Mouse (Mus musculus) bone marrow macrophage, adult 2 months (primary cell): ENCODE measurements at regions not wholly inside any gene's neighbourhood (a gene's known extent, or its start where the extent isn't known, plus 50 kb on each side); places are given as distances from the start of the nearest gene placed in this dataset.

Experiments
- H3K27ac ChIP-seq: 2 replicates; pipeline ENCODE4 v1.5.1; 2012; ENCODE audit warnings: low read depth, low read length; ENCODE audit not compliant: insufficient read depth
- H3K4me1 ChIP-seq: 2 replicates; pipeline ENCODE4 v1.6.1; 2012; ENCODE audit warnings: low read length; ENCODE audit not compliant: control insufficient read depth, insufficient read depth
- H3K4me3 ChIP-seq: 2 replicates; pipeline ENCODE4 v1.5.1; 2012; ENCODE audit warnings: mild to moderate bottlenecking, low read length, moderate library complexity; ENCODE audit not compliant: insufficient read depth
- CTCF ChIP-seq: IDR thresholded peaks from 2 replicates; pipeline ENCODE4 v1.5.1; 2012; ENCODE audit warnings: low read depth, mild to moderate bottlenecking, low read length, moderate library complexity
- POLR2A ChIP-seq: IDR thresholded peaks from 2 replicates; pipeline ENCODE4 v1.6.1; 2012; ENCODE audit warnings: mild to moderate bottlenecking, low read depth, low read length, borderline replicate concordance

- H3K4me3 ChIP-seq, result no peak overlapping the region
- no peak for TF ChIP-seq CTCF
- TF ChIP-seq POLR2A, result no peak
- H3K27ac ChIP-seq, result no peak overlapping the region
These were observed 195.0 kb downstream of the Tshz3 start for GRCm38 (mm10) chr7:36892776-36893500.

GRCm38 (mm10) chr7:36896339-36896738 lies 198.4 kb downstream of the Tshz3 start:
- Histone ChIP-seq H3K27ac (no peak overlapping the region), H3K4me3 (no peak overlapping the region), H3K4me1 (no peaks in the 10 kb centered on the region)
- TF ChIP-seq CTCF (no peak), POLR2A (no peak)

More at GRCm38 (mm10) chr7:36892776-36893500, 195.0 kb downstream of the Tshz3 start:
- H3K4me1 ChIP-seq, result no peaks in the 10 kb centered on the region

GRCm38 (mm10) chr7:36901537-36901936 lies 203.6 kb downstream of the Tshz3 start:
- no peak overlapping the region for H3K27ac ChIP-seq
- no peak for TF ChIP-seq CTCF
- no peak for TF ChIP-seq POLR2A
- no peaks in the 10 kb centered on the region for H3K4me1 ChIP-seq
- no peak overlapping the region for H3K4me3 ChIP-seq

GRCm38 (mm10) chr7:36913304-36913703 lies 215.4 kb downstream of the Tshz3 start:
- H3K4me1 ChIP-seq, result no peaks in the 10 kb centered on the region
- no peak overlapping the region for H3K27ac ChIP-seq
- H3K4me3 ChIP-seq, result no peak overlapping the region
- TF ChIP-seq POLR2A (no peak), CTCF (no peak)

- TF ChIP-seq CTCF (no peak), POLR2A (no peak)
- Histone ChIP-seq H3K4me1 (no peaks in the 10 kb centered on the region), H3K27ac (no peak overlapping the region), H3K4me3 (no peak overlapping the region)
These were observed 216.3 kb downstream of the Tshz3 start for GRCm38 (mm10) chr7:36914261-36914660.

- H3K27ac ChIP-seq, result no peak overlapping the region
- TF ChIP-seq CTCF (no peak), POLR2A (no peak)
- H3K4me3 ChIP-seq, result no peak overlapping the region
- no peaks in the 10 kb centered on the region for H3K4me1 ChIP-seq
These were observed 217.3 kb downstream of the Tshz3 start for GRCm38 (mm10) chr7:36915171-36915570.

- H3K4me1 ChIP-seq, result no peaks in the 10 kb centered on the region
- TF ChIP-seq CTCF (no peak), POLR2A (no peak)
These were observed 219.1 kb downstream of the Tshz3 start for GRCm38 (mm10) chr7:36917011-36917410.

GRCm38 (mm10) chr7:36919413-36919812 lies 221.5 kb downstream of the Tshz3 start:
- H3K27ac ChIP-seq, result no peak overlapping the region
- TF ChIP-seq POLR2A (no peak), CTCF (no peak)
- no peak overlapping the region for H3K4me3 ChIP-seq
- no peaks in the 10 kb centered on the region for H3K4me1 ChIP-seq

More at GRCm38 (mm10) chr7:36917011-36917410, 219.1 kb downstream of the Tshz3 start:
- no peak overlapping the region for H3K4me3 ChIP-seq
- H3K27ac ChIP-seq, result no peak overlapping the region

GRCm38 (mm10) chr7:36921003-36921402 lies 223.1 kb downstream of the Tshz3 start:
- H3K27ac ChIP-seq, result no peak overlapping the region
- H3K4me1 ChIP-seq, result no peaks in the 10 kb centered on the region
- H3K4me3 ChIP-seq, result no peak overlapping the region
- TF ChIP-seq POLR2A (no peak), CTCF (no peak)

- no peak overlapping the region for H3K27ac ChIP-seq
- H3K4me3 ChIP-seq, result no peak overlapping the region
- no peak for TF ChIP-seq POLR2A
- no peak for TF ChIP-seq CTCF
- no peaks in the 10 kb centered on the region for H3K4me1 ChIP-seq
These were observed 235.6 kb downstream of the Tshz3 start for GRCm38 (mm10) chr7:36933490-36933889.
